Mouse (Mus musculus) right cerebral cortex, postnatal 14 days (tissue): ENCODE results near the gene Cited2.

Experiments
- DNase-seq: peaks from one replicate; pipeline ENCODE4 v3.0.0; 2022

Gene Cited2

DNA sequence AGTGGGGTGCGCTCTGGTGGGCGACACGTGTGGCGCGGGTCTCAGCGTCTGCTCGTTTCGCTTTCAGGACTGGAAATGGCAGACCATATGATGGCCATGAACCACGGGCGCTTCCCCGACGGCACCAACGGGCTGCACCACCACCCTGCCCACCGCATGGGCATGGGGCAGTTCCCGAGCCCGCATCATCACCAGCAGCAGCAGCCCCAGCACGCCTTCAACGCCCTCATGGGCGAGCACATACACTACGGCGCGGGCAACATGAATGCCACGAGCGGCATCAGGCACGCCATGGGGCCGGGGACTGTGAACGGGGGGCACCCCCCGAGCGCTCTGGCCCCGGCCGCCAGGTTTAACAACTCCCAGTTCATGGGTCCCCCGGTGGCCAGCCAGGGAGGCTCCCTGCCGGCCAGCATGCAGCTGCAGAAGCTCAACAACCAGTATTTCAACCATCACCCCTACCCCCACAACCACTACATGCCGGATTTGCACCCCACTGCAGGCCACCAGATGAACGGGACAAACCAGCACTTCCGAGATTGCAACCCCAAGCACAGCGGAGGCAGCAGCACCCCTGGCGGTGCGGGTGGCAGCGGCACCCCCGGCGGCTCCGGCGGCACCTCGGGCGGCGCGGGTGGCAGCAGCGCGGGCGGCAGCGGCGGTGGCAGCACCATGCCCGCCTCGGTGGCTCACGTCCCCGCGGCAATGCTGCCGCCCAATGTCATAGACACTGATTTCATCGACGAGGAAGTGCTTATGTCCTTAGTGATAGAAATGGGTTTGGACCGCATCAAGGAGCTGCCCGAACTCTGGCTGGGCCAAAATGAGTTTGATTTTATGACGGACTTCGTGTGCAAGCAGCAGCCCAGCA lies 1.1 kb downstream of the Cited2 start:
- peak; percentile 76 for DNase-seq

- no peak for DNase-seq
These were observed 2.1 kb downstream of the Cited2 start for GRCm38 (mm10) chr10:17725037-17725584.

GRCm38 (mm10) chr10:17725644-17726372 lies 2.8 kb downstream of the Cited2 start:
- DNase-seq: no peak

GRCm38 (mm10) chr10:17726373-17726720 lies 3.3 kb downstream of the Cited2 start:
- DNase-seq: no peak

GRCm38 (mm10) chr10:17727161-17727925 lies 4.3 kb downstream of the Cited2 start:
- DNase-seq: no peak

- DNase-seq: no peak
These were observed 4.9 kb downstream of the Cited2 start for GRCm38 (mm10) chr10:17727926-17728279.

DNA sequence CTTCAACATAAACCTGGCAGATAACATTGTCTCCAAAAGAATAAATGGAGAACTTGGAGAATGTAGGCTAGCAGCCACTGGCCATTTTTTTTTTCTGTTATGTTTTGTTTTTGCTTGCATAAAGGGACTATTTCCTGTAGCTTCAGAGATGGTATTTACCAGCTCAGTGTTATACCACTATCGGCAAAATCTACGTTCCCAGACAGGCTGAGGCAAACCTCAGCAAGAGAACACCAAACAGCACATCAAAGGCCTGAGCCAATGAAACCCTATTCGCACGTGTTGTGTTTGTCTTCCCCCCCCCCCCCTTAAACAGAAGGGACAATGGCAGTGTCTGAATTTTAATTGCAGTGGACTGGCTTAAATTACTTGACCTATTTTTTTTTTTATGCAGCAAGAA lies 5.7 kb downstream of the Cited2 start:
- no peak for DNase-seq

GRCm38 (mm10) chr10:17729476-17729875 lies 6.5 kb downstream of the Cited2 start:
- DNase-seq: no peak

GRCm38 (mm10) chr10:17733057-17733456 lies 10.0 kb downstream of the Cited2 start:
- DNase-seq: peak; percentile 83

- no peak for DNase-seq
These were observed 19.6 kb downstream of the Cited2 start for GRCm38 (mm10) chr10:17742581-17742980.

GRCm38 (mm10) chr10:17752478-17752877 lies 29.5 kb downstream of the Cited2 start:
- DNase-seq: no peak

- DNase-seq: no peak
These were observed 36.8 kb downstream of the Cited2 start for GRCm38 (mm10) chr10:17759772-17760171.

- no peak for DNase-seq
These were observed 38.0 kb downstream of the Cited2 start for GRCm38 (mm10) chr10:17760750-17761613.

GRCm38 (mm10) chr10:17761652-17762051 lies 38.6 kb downstream of the Cited2 start:
- no peak for DNase-seq

GRCm38 (mm10) chr10:17762946-17763345 lies 39.9 kb downstream of the Cited2 start:
- DNase-seq: no peak

- DNase-seq: no peak
These were observed 46.8 kb downstream of the Cited2 start for GRCm38 (mm10) chr10:17769856-17770255.

GRCm38 (mm10) chr10:17772364-17772763 lies 49.3 kb downstream of the Cited2 start:
- no peak for DNase-seq

- DNase-seq: no peak
These were observed 51.3 kb downstream of the Cited2 start for GRCm38 (mm10) chr10:17774366-17774765.

GRCm38 (mm10) chr10:17775079-17775478 lies 52.1 kb downstream of the Cited2 start:
- DNase-seq: no peak
